In the genomic region with DNA sequence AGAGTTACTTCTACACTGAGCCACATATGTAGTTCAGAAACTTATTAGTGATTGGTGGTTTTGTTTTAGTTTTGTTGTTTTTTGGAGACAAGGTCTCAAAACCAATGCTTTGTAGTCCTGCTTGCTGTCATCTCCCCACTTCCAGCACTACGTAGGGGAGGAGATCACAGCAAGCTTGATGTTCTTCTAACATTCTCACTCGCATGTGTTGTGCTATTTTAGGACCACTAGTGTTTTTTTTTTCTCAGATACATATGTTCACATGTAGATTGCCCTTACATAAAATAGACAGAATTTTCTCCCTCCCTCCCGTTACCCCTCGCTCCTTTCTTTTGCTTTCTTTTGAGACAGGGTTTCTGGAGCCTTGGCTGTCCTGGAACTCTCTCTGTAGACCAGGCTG, we compare ENCODE assay signal across 34 mouse cellular contexts. TPM values are rescaled to one million over a fixed set of nuclear protein-coding genes. Genes with fewer than 3 reads are reported as not detected.
DNase-seq lines count a peak whose midpoint lies in the region; ATAC-seq lines count a peak whose summit lies in the region.
"Had no signal": no experiment of that assay in that cellular context is flagged by ENCODE, and none has a peak within 500 bp of the region (broad histone marks: within the 10 kb centered on the region; RNA-seq: fewer than 3 reads in every experiment).

No protein-coding gene starts in this region.

- H3K36me3 ChIP-seq in liver, embryonic 11.5 days (ENCODE audit: control insufficient read depth, insufficient read depth, low read length) = peaks cover 18% of the 10 kb centered on the region
- H3K36me3 ChIP-seq in liver, embryonic 12.5 days = peaks cover 62% of the 10 kb centered on the region
- H3K36me3 ChIP-seq in macrophage (ENCODE audit: inconsistent target) = peaks cover 22% of the 10 kb centered on the region

- no peak for ATAC-seq in liver, embryonic 11.5 days (replicated peaks; ENCODE audit: low FRiP score)
- ATAC-seq in liver, embryonic 12.5 days = no peak
- ATAC-seq: forebrain, embryonic 16.5 days; midbrain, embryonic 16.5 days; Patski had no signal

- no peaks in the 10 kb centered on the region for H3K27me3 ChIP-seq in liver, embryonic 11.5 days (replicated peaks; ENCODE audit: control insufficient read depth, insufficient read depth, low read length)
- no peaks in the 10 kb centered on the region for H3K27me3 ChIP-seq in liver, embryonic 12.5 days (replicated peaks)
- H3K27me3 ChIP-seq: hindbrain, embryonic 13.5 days; limb, embryonic 12.5 days; Patski; stomach, embryonic 15.5 days had no signal

- peak; percentile 33 for DNase-seq in heart, adult 11 months
- DNase-seq in heart, postnatal 25 days (ENCODE audit: low spot score) = no peak
- DNase-seq in liver, embryonic 11.5 days (ENCODE audit: low spot score) = no peak
- no peak for DNase-seq in liver
- DNase-seq in adrenal gland, postnatal 14 days = no peak
- DNase-seq: cerebellum, adult 8-10 months; cerebellum, postnatal 36 days; embryo, embryonic 11 days; gastrocnemius, postnatal 36 days; heart, postnatal 36 days; kidney, adult 18-20 months; kidney, postnatal 14 days; layer of hippocampus, postnatal 36 days; lung, adult 2 months; lung, postnatal 14 days; right cerebral cortex, adult 18-20 months; thymus, postnatal 25 days had no signal

- H3K27ac ChIP-seq in liver, embryonic 11.5 days (ENCODE audit: low read depth, low read length) = peak overlapping the region; percentile 65
- H3K27ac ChIP-seq in liver, embryonic 12.5 days = peak overlapping the region; percentile 98
- peak overlapping the region; percentile 99 for H3K27ac ChIP-seq in macrophage
- H3K27ac ChIP-seq: hindbrain, embryonic 13.5 days; limb, embryonic 12.5 days; stomach, embryonic 15.5 days had no signal

- H3K4me2 ChIP-seq in liver, embryonic 11.5 days = peak overlapping the region; percentile 91
- peak overlapping the region; percentile 89 for H3K4me2 ChIP-seq in liver, embryonic 12.5 days
- H3K4me2 ChIP-seq: hindbrain, embryonic 13.5 days; limb, embryonic 12.5 days; stomach, embryonic 15.5 days had no signal

- H3K9ac ChIP-seq in liver, embryonic 11.5 days (ENCODE audit: low read depth, low read length) = no peak overlapping the region
- peak overlapping the region; percentile 70 for H3K9ac ChIP-seq in liver, embryonic 12.5 days
- H3K9ac ChIP-seq: hindbrain, embryonic 13.5 days; limb, embryonic 12.5 days; stomach, embryonic 15.5 days had no signal

- H3K4me1 ChIP-seq in liver, embryonic 11.5 days (replicated peaks; ENCODE audit: control insufficient read depth, insufficient read depth, low read length) = peaks cover 36% of the 10 kb centered on the region
- peaks cover 66% of the 10 kb centered on the region for H3K4me1 ChIP-seq in liver, embryonic 12.5 days

- H3K79me2 ChIP-seq in macrophage (ENCODE audit: inconsistent target) = peaks cover 88% of the 10 kb centered on the region

- H3K4me3 ChIP-seq in liver, embryonic 11.5 days (ENCODE audit: low read depth, low read length) = 0 out of 2 replicates have a peak overlapping the region, but pooled peaks have one; percentile 27
- H3K4me3 ChIP-seq in liver, embryonic 12.5 days = peak overlapping the region; percentile 69
- H3K4me3 ChIP-seq in macrophage (ENCODE audit: inconsistent target) = no peak overlapping the region
- H3K4me3 ChIP-seq: heart, embryonic 10.5 days; hindbrain, embryonic 13.5 days; limb, embryonic 12.5 days; stomach, embryonic 15.5 days had no signal

- intact Hi-C loops in heart, postnatal 25 days (cut with DNase I) = no loop called here

- WGBS in liver, embryonic 11.5 days = 87% methylated on average over 4 of the region's 4 CpGs
- 80% methylated on average over 4 of the region's 4 CpGs for WGBS in liver, embryonic 12.5 days (ENCODE audit: insufficient replicate concordance)
- 86% methylated on average over 4 of the region's 4 CpGs for WGBS in macrophage (ENCODE audit: missing documents)

- no peaks in the 10 kb centered on the region for H3K9me3 ChIP-seq in liver, embryonic 11.5 days (ENCODE audit: control insufficient read depth, low read length)
- H3K9me3 ChIP-seq in liver, embryonic 12.5 days (replicated peaks) = no peaks in the 10 kb centered on the region
- H3K9me3 ChIP-seq: heart, embryonic 10.5 days; hindbrain, embryonic 13.5 days; limb, embryonic 12.5 days; stomach, embryonic 15.5 days had no signal

RNA-seq across cellular contexts. Expression of gene Ncoa4, which starts 10.5 kb away (rescaled TPM):
- 100 to 1,000 TPM; 126 TPM for total RNA-seq in heart, postnatal 25 days (2021)
- 172 and 197 TPM in 2 replicates for polyA plus RNA-seq in liver, embryonic 11.5 days (2014; fragmentation: Nextera tagmentation; extraction: Ambion mirVana)
- 289 and 291 TPM in 2 replicates for polyA plus RNA-seq in liver, embryonic 12.5 days (2016; fragmentation: Nextera tagmentation; extraction: Ambion mirVana)
- 100 to 1,000 TPM in 19 of 26 experiments, 10 to 100 TPM in 7; 23.1 to 410 (median 178) TPM for total RNA-seq in macrophage (2018; cell fraction: chromatin; rRNA removed)
- 100 to 1,000 TPM; 226 to 709 (median 397) TPM for total RNA-seq in macrophage (2018; cell fraction: cytosol; rRNA removed)
- 100 to 1,000 TPM in 24 of 26 experiments, 10 to 100 TPM in 2; 66.8 to 415 (median 233) TPM for total RNA-seq in macrophage (2018; cell fraction: nucleus; rRNA removed)
- 137 to 536 TPM (median 493 TPM) in 3 replicates for polyA plus RNA-seq in macrophage (2018)
- 175 and 198 TPM in 2 replicates for total RNA-seq in adrenal gland, postnatal 14 days (2021)

RNA-seq across cellular contexts. Expression of gene Msmb, which starts 28.3 kb away (rescaled TPM):
- not detected for total RNA-seq in heart, postnatal 25 days (2021)
- 0.38 TPM in 1 of 2 replicates, not detected in the other for polyA plus RNA-seq in liver, embryonic 11.5 days (2014; fragmentation: Nextera tagmentation; extraction: Ambion mirVana)
- polyA plus RNA-seq in liver, embryonic 12.5 days (2016; fragmentation: Nextera tagmentation; extraction: Ambion mirVana) = 0.36 and 0.50 TPM in 2 replicates
- total RNA-seq in macrophage (2018; cell fraction: chromatin; rRNA removed) = not detected
- not detected for total RNA-seq in macrophage (2018; cell fraction: cytosol; rRNA removed)
- total RNA-seq in macrophage (2018; cell fraction: nucleus; rRNA removed) = not detected
- not detected in 3 replicates for polyA plus RNA-seq in macrophage (2018)
- not detected in 2 replicates for total RNA-seq in adrenal gland, postnatal 14 days (2021)
- total RNA-seq: adrenal gland, adult 18-20 months; ES-E14; gastrocnemius, adult 18-20 months; gastrocnemius, postnatal 36 days; heart, postnatal 36 days; layer of hippocampus, adult 18-20 months; layer of hippocampus, postnatal 36 days; left cerebral cortex, postnatal 14 days; megakaryocyte-erythroid progenitor cell, adult 5-6 weeks had no signal
- polyA plus RNA-seq: embryonic facial prominence, embryonic 14.5 days; forebrain, embryonic 16.5 days; heart, embryonic 10.5 days; hindbrain, embryonic 13.5 days; limb, embryonic 12.5 days; lung, adult 2 months; midbrain, embryonic 16.5 days; neural tube, embryonic 14.5 days; Patski; stomach, embryonic 15.5 days had no signal

RNA-seq across cellular contexts. Expression of gene Timm23, which starts 31.6 kb away (rescaled TPM):
- total RNA-seq in heart, postnatal 25 days (2021) = 100 to 1,000 TPM; 209 to 233 TPM
- 425 and 431 TPM in 2 replicates for polyA plus RNA-seq in liver, embryonic 11.5 days (2014; fragmentation: Nextera tagmentation; extraction: Ambion mirVana)
- 280 and 286 TPM in 2 replicates for polyA plus RNA-seq in liver, embryonic 12.5 days (2016; fragmentation: Nextera tagmentation; extraction: Ambion mirVana)
- total RNA-seq in macrophage (2018; cell fraction: chromatin; rRNA removed) = 10 to 100 TPM; 25.2 to 91.4 (median 58.2) TPM
- 100 to 1,000 TPM in 17 of 26 experiments, 10 to 100 TPM in 9; 84.3 to 170 (median 113) TPM for total RNA-seq in macrophage (2018; cell fraction: cytosol; rRNA removed)
- total RNA-seq in macrophage (2018; cell fraction: nucleus; rRNA removed) = 10 to 100 TPM; 26.8 to 84.5 (median 55.8) TPM
- 85.3 to 157 TPM (median 86.3 TPM) in 3 replicates for polyA plus RNA-seq in macrophage (2018)
- total RNA-seq in adrenal gland, postnatal 14 days (2021) = 260 and 274 TPM in 2 replicates

RNA-seq across cellular contexts. Expression of gene Parg, which starts 31.6 kb away (rescaled TPM):
- total RNA-seq in heart, postnatal 25 days (2021) = 10 to 100 TPM; 21.7 to 22.1 TPM
- polyA plus RNA-seq in liver, embryonic 11.5 days (2014; fragmentation: Nextera tagmentation; extraction: Ambion mirVana) = 37.2 and 41.3 TPM in 2 replicates
- polyA plus RNA-seq in liver, embryonic 12.5 days (2016; fragmentation: Nextera tagmentation; extraction: Ambion mirVana) = 22.7 and 26.1 TPM in 2 replicates
- total RNA-seq in macrophage (2018; cell fraction: chromatin; rRNA removed) = 100 to 1,000 TPM in 25 of 26 experiments, 10 to 100 TPM in 1; 82.9 to 258 (median 164) TPM
- 10 to 100 TPM; 19.7 to 36.8 (median 28.8) TPM for total RNA-seq in macrophage (2018; cell fraction: cytosol; rRNA removed)
- total RNA-seq in macrophage (2018; cell fraction: nucleus; rRNA removed) = 100 to 1,000 TPM in 5 of 26 experiments, 10 to 100 TPM in 21; 42.4 to 136 (median 72.3) TPM
- polyA plus RNA-seq in macrophage (2018) = 20.5 to 23.9 TPM (median 21.0 TPM) in 3 replicates
- total RNA-seq in adrenal gland, postnatal 14 days (2021) = 54.4 and 59.0 TPM in 2 replicates
